ENCODE assay signal across 8 mouse cellular contexts in genomic region chr10:7673673-7674072, GRCm38 (mm10). TPM values are rescaled to one million over a fixed set of nuclear protein-coding genes. Genes with fewer than 3 reads are reported as not detected.
DNase-seq lines count a peak whose midpoint lies in the region; ATAC-seq and TF ChIP-seq lines count a peak whose summit lies in the region.

No protein-coding gene starts in this region.

- H3K9ac ChIP-seq in neural tube, embryonic 14.5 days (replicated peaks; ENCODE audit: low read depth, low read length) = no peak overlapping the region
- H3K9ac ChIP-seq in neural tube, embryonic 15.5 days (replicated peaks) = no peak overlapping the region
- no peak overlapping the region for H3K9ac ChIP-seq in intestine, postnatal 0 days (ENCODE audit: low read depth, low read length)
- no peak overlapping the region for H3K9ac ChIP-seq in midbrain, postnatal 0 days (replicated peaks; ENCODE audit: low read length, poor library complexity, severe bottlenecking)

- peaks cover 20% of the 10 kb centered on the region for H3K36me3 ChIP-seq in neural tube, embryonic 14.5 days (ENCODE audit: control insufficient read depth, insufficient read depth, low read length)
- H3K36me3 ChIP-seq in neural tube, embryonic 15.5 days = peaks cover 37% of the 10 kb centered on the region
- peaks cover 19% of the 10 kb centered on the region for H3K36me3 ChIP-seq in intestine, postnatal 0 days (ENCODE audit: control insufficient read depth, insufficient read depth)
- peaks cover 18% of the 10 kb centered on the region for H3K36me3 ChIP-seq in midbrain, postnatal 0 days (ENCODE audit: insufficient read depth, low read length)

- intact Hi-C loops in gastrocnemius, postnatal 36 days (cut with DNase I) = no loop called here

- no peak overlapping the region for H3K27ac ChIP-seq in neural tube, embryonic 14.5 days (ENCODE audit: low read depth, low read length)
- H3K27ac ChIP-seq in neural tube, embryonic 15.5 days (replicated peaks) = no peak overlapping the region
- H3K27ac ChIP-seq in intestine, postnatal 0 days (ENCODE audit: low read depth, low read length) = no peak overlapping the region
- H3K27ac ChIP-seq in midbrain, postnatal 0 days (ENCODE audit: low read depth, low read length) = no peak overlapping the region

- whole genome bisulfite sequencing in neural tube, embryonic 14.5 days = 52% methylated on average over 1 of the region's 1 CpGs
- 65% methylated on average over 1 of the region's 1 CpGs for WGBS in neural tube, embryonic 15.5 days
- WGBS in intestine, postnatal 0 days = 67% methylated on average over 1 of the region's 1 CpGs
- 63% methylated on average over 1 of the region's 1 CpGs for WGBS in midbrain, postnatal 0 days

- no peak overlapping the region for H3K4me3 ChIP-seq in neural tube, embryonic 14.5 days (ENCODE audit: low read depth, low read length)
- no peak overlapping the region for H3K4me3 ChIP-seq in neural tube, embryonic 15.5 days (replicated peaks)
- no peak overlapping the region for H3K4me3 ChIP-seq in intestine, postnatal 0 days (ENCODE audit: low read depth, low read length)
- H3K4me3 ChIP-seq in midbrain, postnatal 0 days (ENCODE audit: low read depth, low read length) = no peak overlapping the region

- no peaks in the 10 kb centered on the region for H3K27me3 ChIP-seq in neural tube, embryonic 14.5 days (ENCODE audit: control insufficient read depth, insufficient read depth, low read length)
- H3K27me3 ChIP-seq in neural tube, embryonic 15.5 days (replicated peaks) = no peaks in the 10 kb centered on the region
- H3K27me3 ChIP-seq in intestine, postnatal 0 days (replicated peaks; ENCODE audit: control insufficient read depth, insufficient read depth, low read length) = no peaks in the 10 kb centered on the region
- H3K27me3 ChIP-seq in midbrain, postnatal 0 days (ENCODE audit: insufficient read depth, low read length) = no peaks in the 10 kb centered on the region

- no peak overlapping the region for H3K4me2 ChIP-seq in neural tube, embryonic 14.5 days (ENCODE audit: low read depth, low read length)
- H3K4me2 ChIP-seq in neural tube, embryonic 15.5 days = no peak overlapping the region
- H3K4me2 ChIP-seq in intestine, postnatal 0 days (replicated peaks; ENCODE audit: low read depth) = no peak overlapping the region
- H3K4me2 ChIP-seq in midbrain, postnatal 0 days (ENCODE audit: low read depth, low read length, poor library complexity, severe bottlenecking) = no peak overlapping the region

- H3K9me3 ChIP-seq in neural tube, embryonic 14.5 days (ENCODE audit: control insufficient read depth, low read length) = no peaks in the 10 kb centered on the region
- H3K9me3 ChIP-seq in neural tube, embryonic 15.5 days (replicated peaks) = no peaks in the 10 kb centered on the region
- H3K9me3 ChIP-seq in intestine, postnatal 0 days (ENCODE audit: control insufficient read depth) = no peaks in the 10 kb centered on the region
- no peaks in the 10 kb centered on the region for H3K9me3 ChIP-seq in midbrain, postnatal 0 days (ENCODE audit: low read length)

- H3K4me1 ChIP-seq in neural tube, embryonic 14.5 days (ENCODE audit: control insufficient read depth, insufficient read depth, low read length) = no peaks in the 10 kb centered on the region
- peaks cover 6% of the 10 kb centered on the region for H3K4me1 ChIP-seq in neural tube, embryonic 15.5 days
- H3K4me1 ChIP-seq in intestine, postnatal 0 days (replicated peaks; ENCODE audit: control insufficient read depth, insufficient read depth, low read length) = no peaks in the 10 kb centered on the region
- no peaks in the 10 kb centered on the region for H3K4me1 ChIP-seq in midbrain, postnatal 0 days (ENCODE audit: insufficient read depth, low read length)

- peak; percentile 49; the same call in 1 of the 2 replicates for ATAC-seq in neural tube, embryonic 14.5 days (ENCODE audit: low read depth)
- no peak; the same call in 1 of the 2 replicates for ATAC-seq in neural tube, embryonic 15.5 days (ENCODE audit: low FRiP score)
- ATAC-seq in intestine, postnatal 0 days = 0 out of 2 replicates have a peak, but pooled peaks have one; percentile 19
- no peak for ATAC-seq in midbrain, postnatal 0 days (ENCODE audit: low FRiP score)

- peak; percentile 67 for TF ChIP-seq CTCF in intestine, postnatal 0 days (IDR thresholded peaks at IDR 0.05; ENCODE audit: low read depth)
- peak; percentile 65 for TF ChIP-seq CTCF in midbrain, postnatal 0 days (IDR thresholded peaks at IDR 0.05)

- peak; percentile 57 for DNase-seq in embryo, embryonic 10 days (ENCODE audit: low spot score)
- no peak for DNase-seq in embryo, embryonic 9.5 days (ENCODE audit: extremely low spot score)
- DNase-seq in midbrain, postnatal 0 days (ENCODE audit: low spot score) = peak; percentile 40
- DNase-seq in urinary bladder, adult 2 months (ENCODE audit: low spot score) = no peak
- no peak for DNase-seq in gastrocnemius, postnatal 36 days

RNA-seq across cellular contexts. Expression of gene Nup43, which starts 6.4 kb away (rescaled TPM):
- 26.7 and 28.0 TPM in 2 replicates for polyA plus RNA-seq in neural tube, embryonic 14.5 days (2014; fragmentation: Nextera tagmentation; extraction: Ambion mirVana)
- polyA plus RNA-seq in neural tube, embryonic 15.5 days (2015; fragmentation: Nextera tagmentation; extraction: Ambion mirVana) = 28.3 and 34.4 TPM in 2 replicates
- 11.4 and 14.2 TPM in 2 replicates for polyA plus RNA-seq in intestine, postnatal 0 days (2015; fragmentation: Nextera tagmentation; extraction: Ambion mirVana)
- total RNA-seq in midbrain, postnatal 0 days (2014; rRNA removed) = 7.8 and 8.0 TPM in 2 replicates
- 17.5 and 17.8 TPM in 2 replicates for polyA plus RNA-seq in midbrain, postnatal 0 days (2015; fragmentation: Nextera tagmentation; extraction: Ambion mirVana)
- 10.2 and 12.4 TPM in 2 replicates for polyA plus RNA-seq in urinary bladder, adult 2 months (2012; rRNA removed)
- total RNA-seq in gastrocnemius, postnatal 36 days (2021) = 1 to 10 TPM; 4.5 to 5.6 TPM

RNA-seq across cellular contexts. Expression of gene Pcmt1, which starts 7.3 kb away (rescaled TPM):
- 176 and 185 TPM in 2 replicates for polyA plus RNA-seq in neural tube, embryonic 14.5 days (2014; fragmentation: Nextera tagmentation; extraction: Ambion mirVana)
- polyA plus RNA-seq in neural tube, embryonic 15.5 days (2015; fragmentation: Nextera tagmentation; extraction: Ambion mirVana) = 187 and 194 TPM in 2 replicates
- 80.9 and 82.5 TPM in 2 replicates for polyA plus RNA-seq in intestine, postnatal 0 days (2015; fragmentation: Nextera tagmentation; extraction: Ambion mirVana)
- 70.6 and 81.0 TPM in 2 replicates for total RNA-seq in midbrain, postnatal 0 days (2014; rRNA removed)
- 178 and 179 TPM in 2 replicates for polyA plus RNA-seq in midbrain, postnatal 0 days (2015; fragmentation: Nextera tagmentation; extraction: Ambion mirVana)
- 61.0 and 67.5 TPM in 2 replicates for polyA plus RNA-seq in urinary bladder, adult 2 months (2012; rRNA removed)
- total RNA-seq in gastrocnemius, postnatal 36 days (2021) = 100 to 1,000 TPM; 102 to 104 TPM

RNA-seq across cellular contexts. Expression of gene Lats1, which starts 7.3 kb away (rescaled TPM):
- 17.5 and 19.5 TPM in 2 replicates for polyA plus RNA-seq in neural tube, embryonic 14.5 days (2014; fragmentation: Nextera tagmentation; extraction: Ambion mirVana)
- polyA plus RNA-seq in neural tube, embryonic 15.5 days (2015; fragmentation: Nextera tagmentation; extraction: Ambion mirVana) = 7.7 and 7.8 TPM in 2 replicates
- polyA plus RNA-seq in intestine, postnatal 0 days (2015; fragmentation: Nextera tagmentation; extraction: Ambion mirVana) = 5.5 and 6.6 TPM in 2 replicates
- total RNA-seq in midbrain, postnatal 0 days (2014; rRNA removed) = 45.4 and 50.9 TPM in 2 replicates
- polyA plus RNA-seq in midbrain, postnatal 0 days (2015; fragmentation: Nextera tagmentation; extraction: Ambion mirVana) = 6.5 and 7.7 TPM in 2 replicates
- 17.4 and 17.6 TPM in 2 replicates for polyA plus RNA-seq in urinary bladder, adult 2 months (2012; rRNA removed)
- 10 to 100 TPM in 1 of 2 experiments, 1 to 10 TPM in 1; 9.3 to 11.5 TPM for total RNA-seq in gastrocnemius, postnatal 36 days (2021)

RNA-seq across cellular contexts. Expression of gene Katna1, which starts 52.1 kb away (rescaled TPM):
- 32.3 and 34.2 TPM in 2 replicates for polyA plus RNA-seq in neural tube, embryonic 14.5 days (2014; fragmentation: Nextera tagmentation; extraction: Ambion mirVana)
- 25.6 and 32.1 TPM in 2 replicates for polyA plus RNA-seq in neural tube, embryonic 15.5 days (2015; fragmentation: Nextera tagmentation; extraction: Ambion mirVana)
- polyA plus RNA-seq in intestine, postnatal 0 days (2015; fragmentation: Nextera tagmentation; extraction: Ambion mirVana) = 33.0 and 37.1 TPM in 2 replicates
- total RNA-seq in midbrain, postnatal 0 days (2014; rRNA removed) = 12.6 and 13.3 TPM in 2 replicates
- polyA plus RNA-seq in midbrain, postnatal 0 days (2015; fragmentation: Nextera tagmentation; extraction: Ambion mirVana) = 15.5 and 17.2 TPM in 2 replicates
- 16.2 and 19.4 TPM in 2 replicates for polyA plus RNA-seq in urinary bladder, adult 2 months (2012; rRNA removed)
- total RNA-seq in gastrocnemius, postnatal 36 days (2021) = 10 to 100 TPM; 10.4 to 10.8 TPM

Comparison
In these comparisons a context has a peak if more than half of its experiments do, and no peak if none do; other contexts are left out.
1. DNase-seq: peak in embryo, embryonic 10 days (single experiment) and midbrain, postnatal 0 days (single experiment); none in embryo, embryonic 9.5 days (single experiment), urinary bladder, adult 2 months (single experiment) and gastrocnemius, postnatal 36 days (0 of 2).
2. ATAC-seq: peak in neural tube, embryonic 14.5 days (single experiment) and intestine, postnatal 0 days (single experiment); none in neural tube, embryonic 15.5 days (single experiment) and midbrain, postnatal 0 days (single experiment).